Mouse (Mus musculus): ENCODE results near the gene Arl4a. TPM values are rescaled to one million over a fixed set of nuclear protein-coding genes. Genes with fewer than 3 reads are reported as not detected.

Arl4a gene
- total and polyA plus RNA-seq, 3 experiments = 24.3 to 25.4 (median 24.6) TPM

- Histone ChIP-seq H3K4me3 (replicated peaks in 1 of 3; ENCODE audit: low read depth in 2 of 3, low read length in 2 of 3, poor library complexity in 1 of 3) (no peak overlapping the region), H3K9me3 (replicated peaks; ENCODE audit: low read length) (no peaks in the 10 kb centered on the region), H3K36me3 (replicated peaks in 1 of 2; ENCODE audit: control insufficient read depth in 1 of 2, insufficient read depth in 1 of 2, low read length in 1 of 2) (no peaks in the 10 kb centered on the region), H3K27me3 (replicated peaks) (no peaks in the 10 kb centered on the region), H3K4me2 (ENCODE audit: insufficient read depth, low read depth, poor library complexity, severe bottlenecking) (no peak overlapping the region), H3K27ac (ENCODE audit: insufficient read depth, low read depth) (no peak overlapping the region), H3K4me1 (ENCODE audit: control insufficient read depth in 1 of 2, insufficient read depth in 2 of 2) (no peaks in the 10 kb centered on the region), H3K9ac (ENCODE audit: insufficient read depth, low read depth) (no peak overlapping the region), H3K79me2 (replicated peaks; ENCODE audit: control insufficient read depth, extremely low read depth, insufficient read depth, poor library complexity, severe bottlenecking) (no peaks in the 10 kb centered on the region)
- in situ Hi-C loops (cut with MboI; ENCODE audit: low pct_ligation_motif_present, low pct_unique_long_range_greater_than_20kb, low sequenced_read_pairs) = no loop called here
- TF ChIP-seq ZMIZ1 (IDR thresholded peaks at IDR 0.05; ENCODE audit: low read depth, low read length) = no peak
- TF ChIP-seq IRF4 (IDR thresholded peaks at IDR 0.05; ENCODE audit: low read depth, low read length) = no peak
- no peak for TF ChIP-seq ZKSCAN1 (IDR thresholded peaks at IDR 0.05; ENCODE audit: borderline replicate concordance, low read depth, low read length)
- no peak for TF ChIP-seq SMC3 (IDR thresholded peaks at IDR 0.05; ENCODE audit: low read depth, low read length)
- no peak for TF ChIP-seq NRF1 (IDR thresholded peaks at IDR 0.05; ENCODE audit: low read depth, low read length)
- TF ChIP-seq ZNF384 (IDR thresholded peaks at IDR 0.05; ENCODE audit: low read depth, low read length) = no peak
- TF ChIP-seq CTCF (conservative IDR thresholded peaks at IDR 0.05 in 1 of 2, IDR thresholded peaks at IDR 0.05 in 1 of 2; ENCODE audit: low read depth in 2 of 2, low read length in 2 of 2) = no peak
- no peak for TF ChIP-seq MYC (IDR thresholded peaks at IDR 0.05; ENCODE audit: low read depth, low read length)
- TF ChIP-seq TCF12 (IDR thresholded peaks at IDR 0.05; ENCODE audit: low read depth, low read length) = no peak
- no peak for DNase-seq (ENCODE audit: extremely low read depth)
- dilution Hi-C loops (cut with MboI; ENCODE audit: extremely low pct_ligation_motif_present, extremely low pct_unique_long_range_greater_than_20kb, low sequenced_read_pairs) = no loop called here
Observed at GRCm38 (mm10) chr12:39974273-39974672, 63.6 kb downstream of the Arl4a start.

DNA sequence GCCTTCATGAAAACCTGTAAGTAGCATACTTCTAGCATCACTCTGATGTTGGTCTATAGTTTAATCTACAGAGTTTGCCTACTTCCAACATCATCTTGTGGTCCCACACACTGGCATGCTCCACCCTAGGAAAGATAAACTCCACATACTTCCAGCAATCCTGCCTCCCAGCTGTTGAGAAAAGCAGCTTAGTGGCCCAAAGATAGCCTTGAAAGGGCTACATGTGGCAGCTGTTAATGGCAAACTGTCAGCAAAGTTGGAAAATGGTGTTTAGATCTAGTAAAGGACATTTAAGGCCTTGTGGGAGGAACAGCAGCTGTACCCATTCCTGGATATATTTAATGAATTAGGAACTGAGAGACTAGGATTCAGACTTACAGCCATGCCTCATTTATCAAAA lies 68.3 kb downstream of the Arl4a start:
- Histone ChIP-seq H3K27ac (ENCODE audit: insufficient read depth, low read depth) (no peak overlapping the region), H3K79me2 (replicated peaks; ENCODE audit: control insufficient read depth, extremely low read depth, insufficient read depth, poor library complexity, severe bottlenecking) (no peaks in the 10 kb centered on the region), H3K4me1 (ENCODE audit: control insufficient read depth in 1 of 2, insufficient read depth in 2 of 2) (no peaks in the 10 kb centered on the region), H3K4me3 (replicated peaks in 1 of 3; ENCODE audit: low read depth in 2 of 3, low read length in 2 of 3, poor library complexity in 1 of 3) (no peak overlapping the region), H3K4me2 (ENCODE audit: insufficient read depth, low read depth, poor library complexity, severe bottlenecking) (no peak overlapping the region), H3K9me3 (replicated peaks; ENCODE audit: low read length) (no peaks in the 10 kb centered on the region), H3K36me3 (replicated peaks in 1 of 2; ENCODE audit: control insufficient read depth in 1 of 2, insufficient read depth in 1 of 2, low read length in 1 of 2) (no peaks in the 10 kb centered on the region), H3K27me3 (replicated peaks) (no peaks in the 10 kb centered on the region), H3K9ac (ENCODE audit: insufficient read depth, low read depth) (no peak overlapping the region)
- dilution Hi-C loops (cut with MboI; ENCODE audit: extremely low pct_ligation_motif_present, extremely low pct_unique_long_range_greater_than_20kb, low sequenced_read_pairs) (no loop called here), in situ Hi-C loops (cut with MboI; ENCODE audit: low pct_ligation_motif_present, low pct_unique_long_range_greater_than_20kb, low sequenced_read_pairs) (no loop called here)
- DNase-seq (ENCODE audit: extremely low read depth) = no peak
- TF ChIP-seq MAX (IDR thresholded peaks at IDR 0.05; ENCODE audit: low read length) (no peak), TBP (conservative IDR thresholded peaks at IDR 0.05; ENCODE audit: low read depth, low read length) (no peak), ZC3H11A (IDR thresholded peaks at IDR 0.05; ENCODE audit: low read depth, low read length) (no peak), RCOR1 (conservative IDR thresholded peaks at IDR 0.05; ENCODE audit: low read depth, low read length) (no peak), ZKSCAN1 (IDR thresholded peaks at IDR 0.05; ENCODE audit: borderline replicate concordance, low read depth, low read length) (no peak), MYC (IDR thresholded peaks at IDR 0.05; ENCODE audit: low read depth, low read length) (no peak), MAZ (IDR thresholded peaks at IDR 0.05; ENCODE audit: low read depth, low read length) (no peak), KAT2A (IDR thresholded peaks at IDR 0.05; ENCODE audit: insufficient replicate concordance, low read length) (no peak), MEF2A (IDR thresholded peaks at IDR 0.05; ENCODE audit: borderline replicate concordance, low read depth, low read length) (no peak), PAX5 (IDR thresholded peaks at IDR 0.05; ENCODE audit: low read length) (no peak), EP300 (IDR thresholded peaks at IDR 0.05; ENCODE audit: low read length) (no peak)

Data from CH12.LX (cell line).